Mouse (Mus musculus): ENCODE results near the gene Rnaseh1.

DNA sequence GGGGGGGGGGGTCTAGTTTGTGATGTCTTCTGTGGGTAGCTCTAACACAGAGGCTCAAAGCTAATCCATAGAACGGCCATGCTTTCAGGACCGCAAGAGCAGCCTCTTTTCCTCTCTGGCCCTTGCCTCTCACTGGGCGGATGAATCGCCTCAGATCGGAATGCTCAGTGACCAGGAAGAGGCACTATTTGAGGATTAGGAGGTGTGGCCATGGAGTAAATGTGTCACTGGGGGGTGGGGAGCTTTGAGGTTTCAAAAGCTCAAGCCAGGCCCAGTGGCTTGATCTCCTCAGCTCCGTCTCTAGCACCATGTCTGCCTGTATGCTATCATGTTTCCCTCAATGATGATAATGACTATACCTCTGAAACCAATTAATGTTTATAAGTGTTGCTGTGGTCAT is 39.6 kb downstream of the Rnaseh1 start:
- TF ChIP-seq CTCF (IDR thresholded peaks at IDR 0.05; ENCODE audit: extremely low read depth, insufficient read depth, low read length) = no peak
- TF ChIP-seq POLR2A (IDR thresholded peaks at IDR 0.05; ENCODE audit: extremely low read depth, insufficient read depth, low read length) = no peak

All from cortical plate, adult 2 months (tissue).